Mouse (Mus musculus): ENCODE measurements around the gene Vmn2r14. TPM values are rescaled to one million over a fixed set of nuclear protein-coding genes. Genes with fewer than 3 reads are reported as not detected.
"Not testable (repeated sequence)": the region's sequence is repeated elsewhere in the genome, so short reads cannot be mapped to it uniquely, and the experiment has no call there.

Vmn2r14 gene
- not detected in 2 replicates for polyA plus RNA-seq (2015; fragmentation: Nextera tagmentation; extraction: Ambion mirVana)

DNA sequence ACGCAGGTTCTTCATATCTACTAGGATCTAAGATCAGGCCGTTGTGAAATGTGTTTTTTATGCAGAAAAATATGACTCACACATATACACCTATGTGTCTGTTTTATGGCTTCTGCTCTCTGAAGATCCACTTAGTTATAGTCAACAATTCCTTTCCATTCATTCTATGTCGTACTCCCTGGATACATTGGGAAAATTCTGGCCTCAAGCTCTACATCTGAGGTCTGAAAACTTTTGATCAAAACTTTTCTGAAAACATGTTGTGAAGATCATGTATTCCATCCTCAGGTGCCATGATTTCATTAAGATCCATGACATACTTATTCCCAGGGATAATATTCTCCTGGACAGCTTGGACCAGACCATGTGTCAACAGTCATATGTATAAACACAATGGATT is at the start of gene Vmn2r14:
TSS of gene Vmn2r14 (minus strand) at position 101 of the 400 bp plus-strand sequence.
- H3K36me3 ChIP-seq = no peaks in the 10 kb centered on the region
- 65% methylated on average over 3 of the region's 3 CpGs for WGBS
- no peak within 1 kb of the TSS for H3K4me2 ChIP-seq
- H3K27me3 ChIP-seq = no peaks in the 10 kb centered on the region
- H3K9ac ChIP-seq = no peak within 1 kb of the TSS
- no peak within 1 kb of the TSS for H3K27ac ChIP-seq
- H3K4me3 ChIP-seq (replicated peaks) = no peak within 1 kb of the TSS
- H3K9me3 ChIP-seq (replicated peaks) = no peaks in the 10 kb centered on the region
- no peaks in the 10 kb centered on the region for H3K4me1 ChIP-seq
- no peak for ATAC-seq (replicated peaks; ENCODE audit: low FRiP score)

GRCm38 (mm10) chr5:109192099-109192498 is 32.4 kb downstream of the Vmn2r14 start, which contains the start of gene Vmn2r13:
Gene Vmn2r13, minus strand, starts transcription at chr5:109192199.
- not testable (repeated sequence) for H3K4me2 ChIP-seq; H3K27me3 ChIP-seq; H3K27ac ChIP-seq; ATAC-seq (replicated peaks; ENCODE audit: low FRiP score); H3K36me3 ChIP-seq; H3K4me3 ChIP-seq (replicated peaks); H3K4me1 ChIP-seq; H3K9me3 ChIP-seq (replicated peaks); H3K9ac ChIP-seq
- 57% methylated on average over 2 of the region's 2 CpGs for WGBS

GRCm38 (mm10) chr5:109166851-109167250 is 57.7 kb downstream of the Vmn2r14 start:
- not testable (repeated sequence) for H3K27ac ChIP-seq; H3K27me3 ChIP-seq; H3K4me1 ChIP-seq; H3K4me3 ChIP-seq (replicated peaks); H3K9me3 ChIP-seq (replicated peaks); H3K9ac ChIP-seq; H3K4me2 ChIP-seq; ATAC-seq (replicated peaks; ENCODE audit: low FRiP score); H3K36me3 ChIP-seq
- WGBS = 73% methylated on average over 4 of the region's 4 CpGs

Other genes starting within 250 kb of the Vmn2r14 start
- gene Vmn2r10, start 218.2 kb downstream of the Vmn2r14 start, polyA plus RNA-seq (2015; fragmentation: Nextera tagmentation; extraction: Ambion mirVana) = not detected in 2 replicates
- gene Vmn2r11, start 165.1 kb downstream of the Vmn2r14 start, polyA plus RNA-seq (2015; fragmentation: Nextera tagmentation; extraction: Ambion mirVana) = not detected in 2 replicates
- gene Vmn2r12, start 126.8 kb downstream of the Vmn2r14 start, polyA plus RNA-seq (2015; fragmentation: Nextera tagmentation; extraction: Ambion mirVana) = not detected in 2 replicates
- not detected in 2 replicates for gene Vmn2r13, start 32.5 kb downstream of the Vmn2r14 start, polyA plus RNA-seq (2015; fragmentation: Nextera tagmentation; extraction: Ambion mirVana)
- not detected in 2 replicates for gene Vmn2r15, start 72.9 kb upstream of the Vmn2r14 start, polyA plus RNA-seq (2015; fragmentation: Nextera tagmentation; extraction: Ambion mirVana)
- not detected in 2 replicates for gene Vmn2r16, start 105.5 kb upstream of the Vmn2r14 start, polyA plus RNA-seq (2015; fragmentation: Nextera tagmentation; extraction: Ambion mirVana)
- gene Vmn2r17, start 195.0 kb upstream of the Vmn2r14 start, polyA plus RNA-seq (2015; fragmentation: Nextera tagmentation; extraction: Ambion mirVana) = not detected in 2 replicates